Mouse (Mus musculus) midbrain, embryonic 10.5 days (tissue): ENCODE measurements around the gene Gm5426. TPM values are rescaled to one million over a fixed set of nuclear protein-coding genes. Genes with fewer than 3 reads are reported as not detected.

Experiments
- DNase-seq: peaks from one replicate; pipeline ENCODE4 v3.0.0-alpha.2; 2017; ENCODE audit warnings: low spot score
- H3K27ac ChIP-seq: fragments of 300-500 bp; sonication (generic); replicated peaks from 2 replicates; pipeline ENCODE4 v1.5.1; 2016; ENCODE audit warnings: mild to moderate bottlenecking
- H3K27me3 ChIP-seq: fragments of 300-500 bp; sonication (generic); 2 replicates; pipeline ENCODE4 v1.6.1; 2016; ENCODE audit warnings: low read depth, mild to moderate bottlenecking; ENCODE audit not compliant: poor library complexity, severe bottlenecking
- H3K36me3 ChIP-seq: fragments of 300-500 bp; sonication (generic); 2 replicates; pipeline ENCODE4 v1.6.1; 2016; ENCODE audit warnings: mild to moderate bottlenecking, moderate library complexity
- H3K4me1 ChIP-seq: fragments of 300-500 bp; sonication (generic); 2 replicates; pipeline ENCODE4 v1.6.1; 2016
- H3K4me3 ChIP-seq: fragments of 300-500 bp; sonication (generic); 2 replicates; pipeline ENCODE4 v1.5.1; 2016; ENCODE audit warnings: mild to moderate bottlenecking, moderate library complexity
- H3K9me3 ChIP-seq: fragments of 300-500 bp; sonication (generic); replicated peaks from 2 replicates; pipeline ENCODE4 v1.6.1; 2016; ENCODE audit warnings: mild to moderate bottlenecking
- WGBS: fragments of 180-500 bp; shearing (Covaris S2); methylation state at CpG from one replicate; pipeline ENCODE4 v1.1.7; 2016; 5-methylcytosine and 5-hydroxymethylcytosine counted together
- microRNA-seq: library from miRNA; unstranded; fragments of <30 nt; microRNA quantifications from one replicate; pipeline ENCODE4, GENCODE M21; 2017
- polyA plus RNA-seq: library from polyadenylated mRNA; unstranded; fragments of >200 nt; fragmentation: Nextera tagmentation; extraction: Ambion mirVana; gene quantifications from 2 replicates; pipeline ENCODE4 v1.2.1, GENCODE M21; 2016

The Gm5426 gene
- polyA plus RNA-seq, 1 experiment from 2014 or later: not detected

GRCm38 (mm10) chr10:96181883-96182628 is 45.7 kb downstream of the Gm5426 start:
- no peak overlapping the region for H3K27ac ChIP-seq
- no peaks in the 10 kb centered on the region for H3K27me3 ChIP-seq
- no peak overlapping the region for H3K4me3 ChIP-seq
- H3K9me3 ChIP-seq: no peaks in the 10 kb centered on the region
- no peak for DNase-seq
- H3K36me3 ChIP-seq: no peaks in the 10 kb centered on the region
- no peaks in the 10 kb centered on the region for H3K4me1 ChIP-seq
- WGBS: 86% methylated on average over 6 of the region's 6 CpGs

- Histone ChIP-seq H3K36me3 (no peaks in the 10 kb centered on the region), H3K27ac (no peak overlapping the region), H3K27me3 (no peaks in the 10 kb centered on the region), H3K9me3 (no peaks in the 10 kb centered on the region), H3K4me1 (peaks cover 1% of the 10 kb centered on the region; the same call in 1 of the 2 replicates), H3K4me3 (no peak overlapping the region)
- no peak for DNase-seq
- WGBS: 77% methylated on average over 2 of the region's 2 CpGs
These were observed 48.6 kb downstream of the Gm5426 start for GRCm38 (mm10) chr10:96185026-96185425.

GRCm38 (mm10) chr10:96185601-96186000 is 49.2 kb downstream of the Gm5426 start:
- Histone ChIP-seq H3K27ac (no peak overlapping the region), H3K36me3 (no peaks in the 10 kb centered on the region), H3K4me3 (no peak overlapping the region), H3K9me3 (no peaks in the 10 kb centered on the region), H3K4me1 (peaks cover 7% of the 10 kb centered on the region; the same call in 1 of the 2 replicates), H3K27me3 (no peaks in the 10 kb centered on the region)
- no peak for DNase-seq
- 87% methylated on average over 3 of the region's 3 CpGs for WGBS

Small RNAs within 50 kb of the gene (microRNA-seq; reads per million reads assigned to microRNA genes)
- gene Gm22913: not detected

Other genes with a start within 250 kb of the Gm5426 start
- 10.1 and 11.4 TPM in 2 replicates for gene Eea1, start 196.0 kb upstream of the Gm5426 start, polyA plus RNA-seq